Mouse (Mus musculus) MEL (cell line): ENCODE results near the gene Mast1.

ENCODE experiments used
- CTCF ChIP-seq, 3 experiments: IDR thresholded peaks in 2 of 3; conservative IDR thresholded peaks in 1 of 3; 2 replicates each; pipeline ENCODE4 v1.5.1; 2011 to 2012; ENCODE audit warnings: low read length in 3 of 3, low read depth in 2 of 3, mild to moderate bottlenecking in 2 of 3, improper control_type of control experiment in 1 of 3, inconsistent platforms in 1 of 3, mixed read lengths in 1 of 3, moderate library complexity in 1 of 3; ENCODE audit not compliant: control insufficient read depth in 1 of 3, insufficient read depth in 1 of 3, poor library complexity in 1 of 3, severe bottlenecking in 1 of 3
- ELF1 ChIP-seq: IDR thresholded peaks from 2 replicates; pipeline ENCODE4 v1.6.1; 2014; ENCODE audit warnings: low read depth, mild to moderate bottlenecking, inconsistent platforms, low read length, improper control_type of control experiment, moderate library complexity
- EP300 ChIP-seq, 2 experiments: IDR thresholded peaks; 2 replicates each; pipeline ENCODE4 v1.6.1; 2011; ENCODE audit warnings: improper control_type of control experiment in 2 of 2, low read length in 2 of 2, low read depth in 1 of 2, mild to moderate bottlenecking in 1 of 2
- GABPA ChIP-seq: IDR thresholded peaks from 2 replicates; pipeline ENCODE4 v1.6.1; 2012; ENCODE audit warnings: low read depth, mild to moderate bottlenecking, inconsistent platforms, low read length, improper control_type of control experiment, moderate library complexity
- HCFC1 ChIP-seq: IDR thresholded peaks from 2 replicates; pipeline ENCODE4 v1.6.1; 2012; ENCODE audit warnings: low read depth, mild to moderate bottlenecking, inconsistent platforms, low read length, improper control_type of control experiment, moderate library complexity
- JUND ChIP-seq: IDR thresholded peaks from 2 replicates; pipeline ENCODE4 v1.6.1; 2011; ENCODE audit warnings: low read depth, mild to moderate bottlenecking, improper control_type of control experiment, low read length
- MXI1 ChIP-seq: IDR thresholded peaks from 2 replicates; pipeline ENCODE4 v1.6.1; 2011; ENCODE audit warnings: mild to moderate bottlenecking, low read depth, low read length, improper control_type of control experiment
- NRF1 ChIP-seq: IDR thresholded peaks from 2 replicates; pipeline ENCODE4 v1.6.1; 2014; ENCODE audit warnings: low read depth, mild to moderate bottlenecking, inconsistent platforms, low read length, improper control_type of control experiment, moderate library complexity; ENCODE audit not compliant: poor library complexity, insufficient read depth, severe bottlenecking
- POLR2A ChIP-seq, 2 experiments: IDR thresholded peaks; 2 replicates each; pipeline ENCODE4 v1.6.1; 2011 to 2012; ENCODE audit warnings: low read length in 2 of 2, mild to moderate bottlenecking in 2 of 2, control low read depth in 1 of 2, improper control_type of control experiment in 1 of 2, low read depth in 1 of 2, moderate library complexity in 1 of 2; ENCODE audit not compliant: control insufficient read depth in 1 of 2, insufficient read depth in 1 of 2, poor library complexity in 1 of 2
- SIN3A ChIP-seq: IDR thresholded peaks from 2 replicates; pipeline ENCODE4 v1.6.1; 2012; ENCODE audit warnings: low read length, improper control_type of control experiment, inconsistent platforms
- TAL1 ChIP-seq: IDR thresholded peaks from 2 replicates; pipeline ENCODE4 v1.6.1; 2012; ENCODE audit warnings: mild to moderate bottlenecking, inconsistent platforms, low read length, moderate library complexity, mixed read lengths
- TBP ChIP-seq: IDR thresholded peaks from 2 replicates; pipeline ENCODE4 v1.8.0; 2011; ENCODE audit warnings: low read depth, low read length, improper control_type of control experiment
- UBTF ChIP-seq: IDR thresholded peaks from 2 replicates; pipeline ENCODE4 v1.6.1; 2012; ENCODE audit warnings: low read depth, mild to moderate bottlenecking, inconsistent platforms, low read length, improper control_type of control experiment, moderate library complexity, borderline replicate concordance; ENCODE audit not compliant: insufficient read depth

DNA sequence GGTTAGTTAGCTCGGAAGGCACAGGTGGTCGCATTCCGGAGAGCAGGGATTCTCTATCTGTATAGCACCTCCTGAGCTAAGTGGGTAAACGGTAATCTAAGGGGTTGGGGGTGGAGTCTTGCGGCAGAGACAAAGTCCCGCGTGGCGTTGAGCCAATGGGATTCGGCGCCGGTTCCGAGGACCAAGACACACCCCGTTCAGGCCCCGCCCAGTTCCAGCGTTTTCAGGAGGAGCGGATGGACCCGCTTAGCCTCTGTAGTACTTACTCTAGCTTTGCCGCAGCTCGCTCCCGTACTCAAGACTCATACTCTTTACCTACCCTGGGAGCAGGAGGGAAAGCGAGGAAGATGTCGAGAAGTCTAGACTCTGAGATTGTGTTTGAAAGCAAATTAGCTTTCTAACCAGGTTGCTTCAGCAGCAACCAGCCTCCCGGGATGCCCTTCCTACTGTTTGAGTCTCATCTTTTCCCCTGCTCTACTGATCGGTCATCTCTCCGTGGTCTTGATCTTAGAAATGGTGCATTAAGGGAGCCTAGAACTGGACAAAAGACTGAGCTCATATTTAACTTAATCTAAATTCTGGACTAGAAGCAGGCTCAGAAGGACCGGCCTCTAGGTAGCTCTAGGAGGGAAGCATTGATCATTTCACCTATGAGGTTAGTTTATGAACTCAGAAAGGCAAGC is 7.5 kb upstream of the Mast1 start:
- no peak for TF ChIP-seq SIN3A
- no peak for TF ChIP-seq MXI1
- no peak for TF ChIP-seq TAL1
- TF ChIP-seq GABPA = no peak
- no peak for TF ChIP-seq TBP
- no peak for TF ChIP-seq POLR2A (IDR thresholded peaks at IDR 0.05; ENCODE audit: control insufficient read depth in 1 of 2, insufficient read depth in 1 of 2, low read depth in 1 of 2, low read length in 2 of 2, poor library complexity in 1 of 2)
- no peak for TF ChIP-seq NRF1
- no peak for TF ChIP-seq HCFC1
- no peak for TF ChIP-seq CTCF (IDR thresholded peaks at IDR 0.05 in 2 of 3, conservative IDR thresholded peaks at IDR 0.05 in 1 of 3; ENCODE audit: control insufficient read depth in 1 of 3, insufficient read depth in 1 of 3, low read depth in 2 of 3, low read length in 3 of 3, poor library complexity in 1 of 3, severe bottlenecking in 1 of 3)
- TF ChIP-seq EP300 (IDR thresholded peaks at IDR 0.05; ENCODE audit: low read depth in 1 of 2, low read length in 2 of 2) = no peak
- no peak for TF ChIP-seq ELF1
- TF ChIP-seq JUND = no peak
- no peak for TF ChIP-seq UBTF
